Mouse (Mus musculus): ENCODE data around the gene Figla.

The Figla gene

DNA sequence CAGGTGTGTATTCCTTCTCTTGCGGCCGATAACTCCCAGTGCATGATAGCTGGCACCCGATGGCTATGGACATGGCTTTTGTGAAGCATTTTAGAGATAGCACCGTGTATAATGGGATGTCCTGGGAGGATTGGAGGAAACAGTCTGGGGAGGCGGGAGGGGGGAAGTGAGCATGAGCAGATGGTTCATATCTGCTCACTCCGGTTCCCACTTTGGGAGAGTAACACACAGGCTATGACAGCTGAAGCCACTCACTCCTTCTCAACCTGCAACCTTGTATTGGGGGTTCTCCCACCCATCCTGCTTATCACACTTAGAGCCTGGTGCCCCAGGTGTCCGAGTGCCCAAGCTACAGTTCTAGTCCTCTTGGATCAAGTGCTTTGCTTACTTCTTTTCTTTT is 54.3 kb downstream of the Figla start:
- DNase-seq, result no peak

Data from thymus, postnatal 36 days (tissue).